ENCODE assay signal across 11 mouse cellular contexts in the genomic region with DNA sequence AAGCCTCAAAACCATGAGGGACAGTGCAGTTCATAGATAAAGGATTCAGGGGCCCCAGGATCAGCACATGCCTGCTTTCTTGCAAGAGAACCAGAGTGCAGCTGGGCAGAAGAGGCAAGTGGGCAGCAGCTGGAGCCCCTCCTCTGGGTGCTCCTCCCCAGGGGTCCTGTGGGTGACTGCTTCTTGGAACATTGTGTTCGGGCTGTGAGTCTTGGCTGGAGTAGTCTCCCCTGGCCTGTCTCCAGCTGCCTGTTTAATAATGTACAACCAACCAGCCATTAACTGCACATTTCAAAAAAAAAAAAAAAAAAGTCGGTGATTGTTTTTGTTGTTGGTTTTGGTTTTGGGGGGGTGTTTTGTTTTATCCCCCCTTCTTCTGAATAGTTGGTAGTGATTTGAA.
DNase-seq lines count a peak whose midpoint lies in the region; ATAC-seq and TF ChIP-seq lines count a peak whose summit lies in the region.
"Had no signal": no experiment of that assay in that cellular context is flagged by ENCODE, and none has a peak within 500 bp of the region (broad histone marks: within the 10 kb centered on the region; RNA-seq: fewer than 3 reads in every experiment).

No protein-coding gene starts in this region.

- CTCF ChIA-PET in Patski (lab: Charles Lee): interaction anchor here (1.2 to 1.8 kb wide), 7 partner anchors 9 to 146 kb away, joined by 3 to 7 read pairs (median 4); no protein-coding TSS in a partner anchor

- POLR2A ChIA-PET in Patski (lab: Charles Lee): interaction anchor here (0.7 to 5.3 kb wide), 6 partner anchors 11 to 1215 kb away, joined by 3 to 120 read pairs (median 4); no protein-coding TSS in a partner anchor

- peak; percentile 9 for ATAC-seq in Patski
- peak; percentile 81 for ATAC-seq in lung, embryonic 16.5 days (ENCODE audit: low read depth)
- ATAC-seq in hindbrain, embryonic 11.5 days (ENCODE audit: low FRiP score): no peak
- no peak for ATAC-seq in monocyte, adult 5-6 weeks (replicated peaks; ENCODE audit: insufficient number of reproducible peaks, low FRiP score, low TSS enrichment, poor library complexity, severe bottlenecking)
- no peak for ATAC-seq in cerebellum, adult (ENCODE audit: insufficient number of reproducible peaks, low FRiP score, low TSS enrichment)
- ATAC-seq: midbrain, embryonic 13.5 days had no signal

- H3K4me3 ChIP-seq in gastrocnemius, adult 2 months: no peak overlapping the region
- H3K4me3 ChIP-seq in lung, embryonic 16.5 days (ENCODE audit: low read length): no peak overlapping the region
- H3K4me3 ChIP-seq in hindbrain, embryonic 11.5 days (ENCODE audit: low read depth, low read length): no peak overlapping the region
- H3K4me3 ChIP-seq: midbrain, embryonic 13.5 days; neural tube, embryonic 12.5 days had no signal

- no peak overlapping the region; the same call in 1 of the 2 replicates for H3K4me2 ChIP-seq in lung, embryonic 16.5 days (ENCODE audit: low read depth, low read length)
- H3K4me2 ChIP-seq in hindbrain, embryonic 11.5 days (replicated peaks; ENCODE audit: low read depth, low read length): no peak overlapping the region
- H3K4me2 ChIP-seq: midbrain, embryonic 13.5 days; neural tube, embryonic 12.5 days had no signal

- H3K36me3 ChIP-seq in lung, embryonic 16.5 days (ENCODE audit: control insufficient read depth, insufficient read depth, low read length): no peaks in the 10 kb centered on the region
- H3K36me3 ChIP-seq in hindbrain, embryonic 11.5 days (ENCODE audit: control insufficient read depth, insufficient read depth, low read length): no peaks in the 10 kb centered on the region
- H3K36me3 ChIP-seq: midbrain, embryonic 13.5 days; neural tube, embryonic 12.5 days had no signal

- no peaks in the 10 kb centered on the region for H3K27me3 ChIP-seq in Patski
- H3K27me3 ChIP-seq in lung, embryonic 16.5 days (ENCODE audit: control insufficient read depth, insufficient read depth, low read depth, low read length): no peaks in the 10 kb centered on the region
- H3K27me3 ChIP-seq in hindbrain, embryonic 11.5 days (ENCODE audit: control insufficient read depth, insufficient read depth, low read length): no peaks in the 10 kb centered on the region
- H3K27me3 ChIP-seq: midbrain, embryonic 13.5 days; neural tube, embryonic 12.5 days had no signal

- H3K4me1 ChIP-seq in lung, embryonic 16.5 days (replicated peaks; ENCODE audit: control insufficient read depth, insufficient read depth, low read length): peaks cover 56% of the 10 kb centered on the region
- H3K4me1 ChIP-seq in hindbrain, embryonic 11.5 days (replicated peaks; ENCODE audit: control insufficient read depth, insufficient read depth, low read length): no peaks in the 10 kb centered on the region

- DNase-seq in gastrocnemius, adult 2 months: no peak
- DNase-seq in gastrocnemius, adult 8-10 months (ENCODE audit: low spot score in 2 of 2): no peak
- no peak for DNase-seq in Patski (ENCODE audit: low read depth, low spot score)
- peak; percentile 86 to 93 for DNase-seq in kidney, adult 8-10 months
- DNase-seq in hindbrain, embryonic 11.5 days (ENCODE audit: low spot score): no peak

- H3K27ac ChIP-seq in gastrocnemius, adult 2 months: peak overlapping the region; percentile 48
- peak overlapping the region; percentile 89 for H3K27ac ChIP-seq in lung, embryonic 16.5 days (ENCODE audit: low read length)
- no peak overlapping the region for H3K27ac ChIP-seq in hindbrain, embryonic 11.5 days (ENCODE audit: low read depth, low read length)
- H3K27ac ChIP-seq: liver, embryonic 14.5 days; midbrain, embryonic 13.5 days; neural tube, embryonic 12.5 days had no signal

- intact Hi-C loops in gastrocnemius, adult 2 months (cut with DNase I): no loop called here

- H3K9ac ChIP-seq in lung, embryonic 16.5 days (ENCODE audit: low read length): no peak overlapping the region; the same call in 1 of the 2 replicates
- no peak overlapping the region for H3K9ac ChIP-seq in hindbrain, embryonic 11.5 days (ENCODE audit: low read depth, low read length)
- H3K9ac ChIP-seq: liver, embryonic 14.5 days; midbrain, embryonic 13.5 days; neural tube, embryonic 12.5 days had no signal

- 19% methylated on average over 2 of the region's 2 CpGs for WGBS in lung, embryonic 16.5 days
- WGBS in hindbrain, embryonic 11.5 days: 70% methylated on average over 2 of the region's 2 CpGs

- no peak for TF ChIP-seq CTCF in gastrocnemius, adult 2 months (IDR thresholded peaks at IDR 0.05)
- no peak for TF ChIP-seq CTCF in Patski (IDR thresholded peaks at IDR 0.05)

- H3K9me3 ChIP-seq in lung, embryonic 16.5 days (ENCODE audit: control insufficient read depth, low read length): no peaks in the 10 kb centered on the region
- no peaks in the 10 kb centered on the region for H3K9me3 ChIP-seq in hindbrain, embryonic 11.5 days (ENCODE audit: control insufficient read depth, low read length)
- H3K9me3 ChIP-seq: midbrain, embryonic 13.5 days; neural tube, embryonic 12.5 days had no signal

- in situ Hi-C loops in Patski (cut with MboI; ENCODE audit: low pct_unique_long_range_greater_than_20kb): loop anchor here (25.0 kb wide), 1 partner anchor 1210 kb away; no protein-coding TSS in a partner anchor

Comparison
In these comparisons a context has a peak if more than half of its experiments do, and no peak if none do; other contexts are left out.
1. DNase-seq: peak in kidney, adult 8-10 months (2 of 2); none in gastrocnemius, adult 2 months (single experiment), gastrocnemius, adult 8-10 months (0 of 2), Patski (single experiment) and hindbrain, embryonic 11.5 days (single experiment).
2. ATAC-seq: peak in Patski (single experiment) and lung, embryonic 16.5 days (single experiment); none in hindbrain, embryonic 11.5 days (single experiment), monocyte, adult 5-6 weeks (single experiment) and cerebellum, adult (single experiment).